Mouse (Mus musculus): Measurements from ENCODE around the gene Babam1.

DNA sequence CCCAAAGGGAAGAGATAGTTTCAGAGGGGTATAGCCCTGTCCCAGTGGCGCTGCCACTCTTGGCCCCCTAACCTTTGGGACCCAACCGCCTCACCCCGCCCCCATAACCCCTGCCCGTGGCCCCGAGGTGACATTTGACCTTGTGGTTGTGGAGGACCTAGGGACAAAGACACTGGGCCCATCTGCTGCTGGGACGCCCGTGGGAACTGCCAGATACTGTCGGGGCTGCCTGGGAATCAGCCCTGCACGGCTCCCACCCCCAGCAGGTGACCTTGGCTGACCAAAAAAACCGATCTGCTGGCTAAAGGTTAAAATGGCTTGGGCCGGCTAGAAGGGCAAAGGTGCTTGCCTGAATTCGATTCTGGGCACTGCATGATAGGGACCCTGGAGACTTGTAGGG, 13.3 kb upstream of the Babam1 start:
- TF ChIP-seq CTCF (IDR thresholded peaks at IDR 0.05; ENCODE audit: control insufficient read depth, insufficient read depth, insufficient read length) = no peak
- no peak for TF ChIP-seq CEBPB (IDR thresholded peaks at IDR 0.05; ENCODE audit: low read depth)
- TF ChIP-seq USF1 (IDR thresholded peaks at IDR 0.05; ENCODE audit: low read depth) = no peak
- no peak for TF ChIP-seq FOSL1 (IDR thresholded peaks at IDR 0.05; ENCODE audit: insufficient read depth, low read length, poor library complexity, severe bottlenecking)
- no peak for TF ChIP-seq MYOD1 (IDR thresholded peaks at IDR 0.05; ENCODE audit: control insufficient read depth, insufficient read length, low read depth)
- TF ChIP-seq MAX (IDR thresholded peaks at IDR 0.05) = no peak
